Mouse (Mus musculus) cerebellum, adult 8-10 months (tissue): ENCODE measurements at regions not wholly inside any gene's neighbourhood (a gene's known extent, or its start where the extent isn't known, plus 50 kb on each side); places are given as distances from the start of the nearest gene placed in this dataset.

Source experiments
- DNase-seq: peaks from one replicate; pipeline ENCODE4 v3.0.0; 2022

- DNase-seq: no peak
Observed at GRCm38 (mm10) chr5:126034846-126035245, 503.3 kb downstream of the Tmem132b start.

- DNase-seq: no peak
Observed at GRCm38 (mm10) chr5:126036686-126037085, 505.1 kb downstream of the Tmem132b start.

DNA sequence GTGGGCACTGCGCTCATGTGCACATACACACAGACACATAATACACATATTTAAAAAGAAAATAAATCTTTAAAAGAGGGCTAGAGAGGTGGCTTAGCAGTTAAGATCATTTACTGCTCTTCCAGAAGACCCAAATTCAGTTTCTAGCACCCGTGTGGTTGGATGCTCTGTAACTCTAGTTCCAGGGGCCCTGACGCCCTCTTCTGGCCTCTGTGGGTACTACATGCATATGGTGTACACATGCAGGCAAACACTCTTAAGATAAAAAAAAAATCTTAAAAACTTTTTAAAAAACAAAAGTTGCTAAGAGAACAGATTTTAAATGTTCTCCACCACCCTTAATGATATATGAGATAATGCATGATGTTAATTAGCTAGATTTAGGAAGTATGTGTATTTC is 514.2 kb downstream of the Tmem132b start:
- no peak for DNase-seq

- DNase-seq: no peak
Observed at GRCm38 (mm10) chr5:126063644-126064043, 532.1 kb downstream of the Tmem132b start.

DNA sequence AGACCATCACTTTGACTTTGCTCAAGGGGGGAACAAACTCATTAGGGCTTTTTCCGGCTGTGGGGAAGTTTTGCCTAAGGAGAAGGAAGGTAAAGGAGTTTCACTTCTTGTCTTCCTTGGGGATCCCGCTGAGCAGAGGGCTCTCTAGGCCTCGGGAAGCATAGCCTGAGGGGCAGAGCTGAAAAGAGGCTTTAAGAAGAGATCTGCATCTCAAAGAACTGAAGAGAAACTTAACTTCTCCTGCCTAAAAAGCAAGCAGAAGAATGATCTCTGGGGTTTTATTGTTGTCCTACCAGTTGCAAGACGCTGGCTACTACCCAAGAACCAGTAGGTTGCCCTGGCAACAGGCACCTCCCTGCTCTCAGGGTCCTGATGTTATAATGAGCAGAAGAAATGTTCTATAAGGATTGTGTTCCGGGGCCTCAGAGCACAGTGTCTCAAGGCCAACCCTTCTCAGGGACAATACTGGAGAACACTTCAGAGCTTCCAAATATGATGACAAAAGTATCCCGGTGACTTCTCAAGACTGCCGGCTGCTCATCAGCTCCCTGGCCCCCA is 547.8 kb downstream of the Tmem132b start:
- no peak for DNase-seq

DNA sequence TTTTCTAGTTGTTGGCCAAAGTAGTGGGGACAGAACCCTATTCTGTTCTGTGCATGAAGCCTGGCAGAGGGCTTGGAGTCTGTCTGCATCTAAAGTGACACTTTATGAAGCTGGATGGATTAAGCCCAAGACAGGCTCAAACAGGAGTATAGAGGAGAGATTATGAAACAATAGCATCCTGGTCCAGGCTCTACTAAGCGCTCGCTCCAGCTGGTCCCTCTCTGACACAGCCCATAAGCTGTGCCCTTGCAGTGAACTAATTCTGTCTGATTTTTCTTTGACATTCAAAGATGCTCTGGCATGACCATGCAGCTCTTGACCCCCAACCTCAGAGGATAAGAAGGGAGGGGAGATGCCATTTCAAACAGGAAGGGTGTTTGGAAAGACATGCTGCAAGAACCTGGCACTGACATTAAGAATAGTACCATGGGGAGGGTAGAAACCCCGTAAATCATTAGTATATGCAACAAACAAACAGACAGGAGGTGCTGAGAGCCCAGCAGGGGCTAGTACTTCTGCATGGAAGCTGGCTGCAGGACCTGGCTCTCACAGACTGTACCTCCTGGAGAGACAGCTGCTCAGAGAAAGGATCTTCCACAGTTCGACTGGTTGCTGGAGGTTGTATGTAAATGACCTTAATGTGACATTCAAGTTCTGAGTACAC is 556.8 kb downstream of the Tmem132b start:
- DNase-seq: no peak

GRCm38 (mm10) chr5:126093196-126093595 is 561.6 kb downstream of the Tmem132b start:
- DNase-seq: no peak

DNA sequence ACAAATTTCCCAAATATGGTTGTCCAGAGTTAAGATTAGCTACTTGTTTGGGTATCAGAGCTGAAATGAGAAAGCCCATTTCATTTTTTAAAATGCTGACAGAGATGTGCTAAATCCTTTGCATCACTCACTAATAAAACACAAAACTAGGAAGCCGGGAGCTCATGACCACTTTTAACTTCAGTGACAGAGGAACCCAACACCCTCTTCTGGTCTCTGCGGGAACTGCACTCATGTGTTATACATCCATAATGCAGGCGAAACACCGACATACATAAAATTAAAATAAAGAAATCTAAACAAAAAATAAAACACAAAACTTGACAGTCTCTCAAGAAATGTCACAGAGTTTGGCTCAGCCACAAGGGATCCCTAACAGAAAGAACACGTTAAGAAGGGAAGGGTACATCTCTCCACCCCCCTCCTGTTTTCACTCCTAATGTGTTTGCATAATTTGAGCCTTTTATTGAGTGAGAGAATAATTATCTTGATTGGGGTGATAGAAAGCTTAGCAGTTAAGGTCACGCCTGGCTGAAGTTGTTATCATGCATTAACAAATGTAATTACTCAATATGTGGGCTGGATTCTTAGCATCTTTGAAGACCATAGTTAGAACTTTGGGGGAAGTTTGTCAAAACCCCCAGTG is 565.2 kb downstream of the Tmem132b start:
- no peak for DNase-seq

GRCm38 (mm10) chr5:126097262-126097628 is 565.7 kb downstream of the Tmem132b start:
- no peak for DNase-seq

DNA sequence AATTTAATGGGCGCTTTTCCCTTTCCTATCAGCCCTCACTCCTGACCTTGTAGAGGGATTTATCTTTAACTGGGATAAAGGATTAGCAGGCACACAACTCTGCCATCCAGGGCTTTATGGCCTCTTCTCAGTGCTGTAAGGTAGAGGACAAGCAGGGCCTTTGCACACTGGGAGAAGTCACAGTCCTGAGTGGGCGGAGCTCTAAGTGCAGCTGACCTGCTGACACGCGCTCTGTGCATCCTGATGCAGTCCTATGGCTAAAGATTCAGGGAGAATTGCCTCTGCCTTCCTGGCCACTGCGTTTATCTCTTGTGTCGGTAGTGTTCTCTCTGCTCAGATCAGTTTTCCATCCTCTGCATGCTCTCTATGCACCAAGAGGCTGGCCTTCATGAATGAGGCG is 566.9 kb downstream of the Tmem132b start:
- DNase-seq: no peak

DNA sequence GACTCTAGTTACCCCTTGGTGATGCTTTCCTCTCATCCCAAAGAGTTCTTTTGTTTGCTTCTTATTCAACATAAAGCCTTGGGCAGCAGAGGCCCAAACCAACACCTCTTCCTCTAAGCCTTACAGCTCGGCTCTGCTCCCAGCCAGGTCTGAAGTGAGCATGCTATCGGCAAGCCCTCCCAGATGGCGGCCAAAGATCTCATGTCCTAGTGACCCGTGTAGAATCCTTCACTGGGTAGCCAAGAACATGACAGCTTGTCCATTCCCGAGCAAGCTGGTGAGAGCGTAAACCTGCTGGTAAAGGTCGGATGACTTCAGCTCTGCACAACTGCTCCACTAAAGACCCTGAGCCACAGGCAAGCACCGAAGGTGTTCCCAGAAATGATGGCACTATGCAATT is 568.4 kb downstream of the Tmem132b start:
- no peak for DNase-seq

GRCm38 (mm10) chr5:126104464-126104863 is 572.9 kb downstream of the Tmem132b start:
- no peak for DNase-seq

GRCm38 (mm10) chr5:126104883-126105282 is 573.3 kb downstream of the Tmem132b start:
- no peak for DNase-seq

DNA sequence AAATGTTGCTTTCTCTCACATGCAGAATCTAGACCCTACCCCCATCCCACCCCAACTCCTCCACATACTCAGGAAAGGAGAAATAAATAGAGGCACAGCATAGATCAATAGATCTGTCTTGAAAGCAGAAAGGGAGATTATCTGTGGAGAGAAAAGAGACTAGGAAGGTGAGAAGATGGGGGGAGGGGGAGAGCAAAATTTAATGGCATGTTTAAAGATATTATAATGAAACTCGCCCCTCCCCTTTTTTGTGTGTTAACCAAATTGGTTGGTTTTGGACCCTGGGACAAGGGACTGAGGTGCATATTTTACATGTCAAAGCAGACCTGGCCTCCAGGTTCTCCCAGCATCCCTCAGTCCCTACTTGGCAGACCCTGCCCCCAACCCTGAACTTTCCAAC is 573.9 kb downstream of the Tmem132b start:
- DNase-seq: no peak

GRCm38 (mm10) chr5:126107020-126107419 is 575.4 kb downstream of the Tmem132b start:
- DNase-seq: no peak

DNA sequence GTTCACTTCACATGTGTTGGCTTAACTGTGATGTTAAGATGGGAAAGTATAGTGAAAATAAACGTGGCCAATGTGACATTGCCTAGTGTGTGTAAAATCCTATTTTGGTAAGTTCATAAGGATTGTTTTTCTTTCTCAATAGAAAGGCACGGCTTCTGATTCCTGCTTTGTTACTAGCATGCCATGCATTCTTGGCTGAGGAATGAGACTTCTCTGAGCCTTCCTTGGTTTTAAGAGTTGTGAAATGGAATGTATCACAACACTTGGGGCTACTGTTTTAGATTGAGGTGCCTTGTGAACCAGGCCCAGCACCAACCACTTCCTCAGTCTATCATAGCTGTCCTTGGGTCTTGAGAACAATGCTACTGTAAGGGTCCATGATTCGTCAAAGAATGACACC is 577.3 kb downstream of the Tmem132b start:
- DNase-seq: no peak

GRCm38 (mm10) chr5:126117291-126117690 is 585.7 kb downstream of the Tmem132b start:
- no peak for DNase-seq

GRCm38 (mm10) chr5:126117906-126118521 is 586.4 kb downstream of the Tmem132b start:
- DNase-seq: no peak

- no peak for DNase-seq
Observed at GRCm38 (mm10) chr5:126118731-126119130, 587.2 kb downstream of the Tmem132b start.

GRCm38 (mm10) chr5:126123216-126123615 is 591.6 kb downstream of the Tmem132b start:
- DNase-seq: no peak

GRCm38 (mm10) chr5:126127486-126127885 is 595.9 kb downstream of the Tmem132b start:
- no peak for DNase-seq

GRCm38 (mm10) chr5:126148908-126149307 is 617.3 kb downstream of the Tmem132b start:
- DNase-seq: no peak

DNA sequence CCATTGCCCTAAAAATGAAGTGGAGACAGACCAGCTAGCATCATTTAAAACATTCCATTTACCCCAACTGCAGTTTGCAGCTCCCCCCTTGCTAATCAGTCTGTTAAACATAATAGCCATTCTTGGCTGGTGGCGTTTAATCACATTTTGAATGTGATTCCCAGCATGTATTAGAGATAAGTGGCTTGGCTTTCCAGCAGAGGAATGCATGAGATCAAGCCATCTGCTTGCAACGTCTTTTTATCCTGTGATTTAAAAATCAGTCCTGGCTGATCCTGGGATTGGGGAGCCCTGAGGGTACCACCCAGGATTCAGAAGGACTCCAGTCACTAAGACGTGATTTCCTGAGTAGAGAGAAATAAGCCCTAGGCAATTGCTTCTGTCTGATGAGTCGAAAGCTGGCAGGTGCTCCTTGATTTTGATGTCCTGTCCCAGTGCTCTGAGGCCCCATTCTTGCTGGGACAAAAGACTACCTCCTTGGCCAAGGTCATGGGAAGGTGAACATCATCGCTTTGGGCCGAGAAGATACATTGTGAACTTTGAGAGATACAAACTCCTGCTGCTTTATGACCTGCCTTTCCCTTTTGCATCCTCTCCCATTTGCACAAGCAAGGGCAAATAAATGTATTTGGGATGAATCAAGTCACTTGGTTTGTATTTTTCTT is 623.8 kb downstream of the Tmem132b start:
- DNase-seq: no peak

DNA sequence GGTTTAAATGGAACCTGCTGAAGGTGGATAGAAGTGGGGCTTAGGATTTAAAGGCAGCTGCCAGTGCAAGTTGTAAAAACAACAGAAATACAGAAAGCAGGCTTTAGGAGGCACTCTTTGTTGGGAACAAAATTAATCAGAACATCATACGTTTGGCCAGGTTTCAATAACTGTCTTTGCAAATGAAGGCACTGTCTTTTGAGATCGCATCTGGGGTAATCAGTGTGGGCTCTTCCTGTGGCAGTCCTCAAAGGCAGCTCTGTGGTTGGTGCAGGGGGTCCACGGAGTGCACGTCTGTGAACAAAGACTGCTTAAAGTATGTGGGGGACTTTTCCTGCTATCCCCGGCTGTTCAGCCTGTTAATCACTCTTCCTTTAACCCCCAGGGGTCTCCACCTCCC is 654.5 kb downstream of the Tmem132b start:
- no peak for DNase-seq
